Mouse (Mus musculus) left cerebral cortex, adult 9 months (tissue): ENCODE results near the gene Ehbp1.

Experiments used
- DNase-seq, 2 experiments: peaks; one replicate each; pipeline ENCODE4 v3.0.0; 2022; ENCODE audit warnings: low spot score in 2 of 2

Gene Ehbp1

DNA sequence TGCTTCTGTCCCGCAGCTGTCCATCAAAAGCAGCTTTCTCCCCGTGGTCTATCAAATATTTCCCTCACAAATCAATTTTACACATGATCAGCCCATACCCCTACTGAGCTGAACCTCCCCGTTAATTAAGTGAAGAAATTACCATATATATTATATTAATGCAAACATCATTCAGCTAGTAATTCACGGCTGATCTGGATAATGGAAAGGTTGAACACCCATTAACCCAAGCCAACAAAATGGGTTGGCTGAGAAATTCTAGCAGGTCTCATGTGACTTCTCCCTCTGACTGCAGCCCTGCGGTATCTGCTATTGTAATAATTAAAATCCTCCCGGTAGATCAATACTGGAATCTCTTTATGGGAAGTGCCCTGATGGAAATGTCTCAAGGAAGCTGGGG is 286.2 kb downstream of the Ehbp1 start:
- DNase-seq, result no peak

DNA sequence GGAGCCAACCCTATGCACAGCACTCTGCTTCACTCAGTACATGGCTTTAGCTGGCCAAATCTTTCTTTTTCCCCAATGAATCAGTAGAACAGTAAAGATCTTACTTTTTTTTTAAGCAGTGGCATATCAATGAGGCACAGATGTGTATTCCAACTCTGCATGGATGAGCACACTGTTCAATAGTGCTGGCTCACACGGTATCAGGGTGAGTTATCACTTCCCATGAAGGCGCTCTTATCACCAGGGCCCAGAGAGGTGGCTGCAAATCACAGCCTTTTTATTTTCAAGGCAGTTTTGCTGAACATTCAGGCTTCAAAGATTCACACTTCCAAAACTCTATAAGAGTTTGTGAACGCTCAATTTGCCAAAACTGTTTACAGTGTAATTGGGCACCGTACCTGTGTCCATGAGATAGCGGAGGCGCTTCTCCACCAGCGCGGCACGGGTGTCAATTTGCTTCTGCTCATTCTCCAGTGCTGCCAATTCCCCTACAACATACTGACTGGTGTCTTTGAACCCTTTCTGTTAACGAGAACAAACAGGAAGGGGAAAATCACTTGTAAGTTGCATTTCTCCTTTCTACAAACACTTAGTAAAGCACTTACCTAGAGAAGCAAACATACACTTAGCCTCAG is 288.9 kb downstream of the Ehbp1 start:
- no peak for DNase-seq

DNA sequence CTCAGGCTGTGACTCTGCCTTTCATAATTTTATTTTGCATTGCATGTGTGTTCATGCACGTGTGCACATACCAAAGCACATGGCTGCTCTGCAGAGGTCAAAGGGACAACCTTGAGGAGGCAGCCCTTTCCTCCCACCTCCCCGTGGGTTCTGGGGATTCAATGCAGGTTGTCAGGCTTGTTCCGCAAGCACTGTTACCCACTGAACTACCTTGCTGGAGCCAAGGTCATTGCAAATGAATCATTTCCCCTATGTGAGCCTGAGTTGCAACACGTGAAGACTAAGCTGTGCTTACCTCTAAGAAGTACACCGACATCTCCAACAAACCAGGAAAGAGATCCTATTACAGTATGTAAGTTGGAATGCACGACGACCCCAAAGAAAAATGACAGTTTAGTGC is 291.2 kb downstream of the Ehbp1 start:
- DNase-seq, result no peak

DNA sequence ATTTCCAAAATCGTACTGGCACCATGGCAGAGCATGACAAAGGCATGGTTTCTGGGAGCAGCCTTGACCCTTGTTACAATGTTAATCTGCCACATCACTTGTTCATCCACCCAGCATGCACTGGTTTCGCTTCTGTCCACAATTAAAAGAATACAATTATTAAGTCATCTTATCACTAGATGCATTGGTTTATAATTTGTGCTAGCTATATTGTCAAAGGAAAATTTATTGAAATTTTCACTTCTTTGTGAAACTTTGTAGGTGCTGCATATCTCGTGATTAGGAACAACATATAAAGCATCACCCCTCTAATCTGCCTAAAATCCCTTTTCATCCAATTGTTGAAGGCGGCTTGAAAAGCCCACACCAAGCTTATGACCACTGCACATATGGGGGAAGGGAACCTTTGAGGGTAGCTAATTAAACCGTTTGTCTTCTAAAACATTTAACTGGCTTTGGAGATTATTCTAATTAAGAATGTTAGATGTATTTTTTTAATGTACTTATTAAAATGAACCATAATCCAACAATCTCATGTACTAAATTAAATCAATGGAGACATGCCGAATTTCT is 302.2 kb downstream of the Ehbp1 start:
- DNase-seq, result no peak

DNA sequence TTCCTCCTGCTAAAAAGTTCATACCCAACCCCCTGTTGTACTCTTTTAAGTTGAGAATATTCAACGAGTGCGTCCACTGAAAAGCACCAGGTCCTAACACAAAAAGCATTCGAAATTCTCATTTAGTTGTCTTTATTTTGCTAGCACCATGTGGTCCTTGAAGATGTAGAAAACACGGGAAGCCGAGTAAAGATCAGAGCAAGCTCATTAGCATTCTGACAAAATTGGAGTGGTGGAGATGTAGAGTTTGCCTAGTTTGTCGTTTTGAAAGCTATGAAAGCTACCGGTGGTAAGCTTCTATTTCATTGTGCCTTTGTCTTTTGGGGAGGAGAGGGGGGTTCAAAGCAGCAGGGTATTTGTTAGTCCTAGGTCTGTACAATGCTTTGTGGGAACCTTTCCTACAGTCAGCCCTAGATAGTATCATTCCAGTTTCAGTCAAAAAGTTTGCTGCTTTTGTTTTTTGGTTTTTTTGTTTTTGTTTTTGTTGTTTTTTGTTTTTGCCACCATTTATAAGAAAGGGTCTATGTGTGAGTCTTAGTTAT is 307.5 kb downstream of the Ehbp1 start:
- no peak for DNase-seq

DNA sequence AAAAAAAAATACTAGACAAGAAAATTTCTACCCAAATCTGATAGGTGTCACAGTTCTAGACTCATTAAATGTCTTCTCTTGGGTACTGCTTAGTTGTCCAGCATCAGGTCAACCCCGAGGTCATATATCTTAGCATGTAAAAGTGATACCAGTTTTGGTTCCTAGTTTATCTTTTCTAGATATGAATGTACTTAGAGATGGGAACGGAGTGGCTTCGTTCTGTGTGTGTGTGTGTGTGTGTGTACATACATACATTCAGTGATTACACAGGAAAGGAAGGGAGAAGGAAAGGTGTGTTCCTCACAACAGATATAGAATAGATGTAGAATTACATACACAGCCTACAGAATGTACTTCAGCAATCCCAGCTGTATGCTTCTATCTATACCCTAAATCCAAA is 308.5 kb downstream of the Ehbp1 start:
- DNase-seq, result no peak

DNA sequence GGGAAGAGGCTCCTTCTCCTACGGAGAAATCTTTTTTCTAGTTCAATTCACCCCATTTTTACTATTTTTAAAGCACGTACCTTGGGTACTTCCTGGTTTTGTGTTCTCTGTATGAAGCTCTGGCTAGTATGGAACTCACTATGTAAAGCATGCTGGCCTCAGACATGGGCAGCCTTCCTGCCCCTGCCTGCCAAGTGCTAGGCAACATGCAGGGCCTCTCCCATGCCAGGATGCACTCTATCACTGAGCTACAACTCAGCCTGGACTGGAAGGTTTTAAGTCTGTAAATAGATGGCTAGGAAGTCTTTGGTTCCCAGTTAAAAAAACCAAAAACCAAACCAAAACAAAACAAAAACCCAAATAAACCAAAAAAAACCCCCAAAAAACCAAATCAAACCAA is 321.5 kb downstream of the Ehbp1 start:
- no peak for DNase-seq

DNA sequence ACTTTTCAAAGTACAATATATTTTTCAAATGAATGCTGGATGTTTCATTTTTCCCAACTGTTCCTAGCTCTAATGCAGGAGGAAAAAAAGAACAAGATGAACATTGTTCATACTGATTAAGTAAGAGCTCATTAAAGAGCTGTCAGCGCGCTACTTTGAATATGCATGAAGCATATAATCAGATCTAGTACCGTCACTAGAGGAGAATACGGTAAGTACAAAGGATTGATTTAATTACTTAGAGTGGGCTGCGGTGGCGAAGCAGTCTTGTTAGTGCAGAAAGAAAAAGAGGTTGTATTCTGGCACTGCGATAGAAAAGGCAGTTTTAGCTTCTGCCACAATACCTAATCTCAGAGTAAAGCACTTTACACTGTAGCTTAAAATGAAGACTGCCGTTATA is 324.6 kb downstream of the Ehbp1 start:
- peak; percentile 16 to 49 for DNase-seq

DNA sequence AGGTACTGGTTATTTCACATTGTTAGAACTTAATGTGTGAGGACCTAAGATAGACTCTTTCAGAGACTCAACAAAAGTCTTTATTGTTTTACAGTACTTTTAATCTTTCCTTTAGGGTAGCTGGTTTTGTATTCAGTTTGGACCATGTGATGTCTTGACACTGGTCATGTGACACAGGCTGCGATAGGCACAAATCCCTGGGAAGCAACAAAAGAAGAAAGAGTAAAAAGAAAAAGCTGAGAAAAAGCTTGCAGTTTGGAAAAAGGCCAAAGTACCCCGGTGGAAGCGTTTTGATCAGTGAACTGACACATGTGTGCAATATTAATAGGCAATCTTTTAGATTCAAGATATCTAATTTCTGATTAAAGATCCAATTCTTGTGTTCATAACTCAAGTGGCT is 325.8 kb downstream of the Ehbp1 start:
- no peak for DNase-seq

DNA sequence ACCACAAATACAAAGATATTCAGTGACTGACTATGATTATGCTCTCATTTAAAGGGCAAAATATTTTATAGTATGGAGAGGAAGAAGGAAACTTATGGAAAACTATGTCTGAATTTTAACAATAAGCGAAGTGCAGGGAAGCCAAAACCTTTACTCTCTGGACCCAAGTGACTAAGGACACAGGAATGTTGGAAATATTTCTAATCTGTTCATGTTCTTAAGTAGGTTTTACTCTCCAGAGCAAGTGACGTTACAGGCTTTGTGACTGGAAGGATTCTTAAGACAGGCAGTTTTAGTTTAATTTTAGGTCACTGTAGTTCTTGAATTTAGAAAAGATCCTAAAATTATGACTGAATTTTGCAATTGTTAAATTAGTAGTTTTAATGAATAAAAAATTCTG is 333.3 kb downstream of the Ehbp1 start:
- no peak for DNase-seq

DNA sequence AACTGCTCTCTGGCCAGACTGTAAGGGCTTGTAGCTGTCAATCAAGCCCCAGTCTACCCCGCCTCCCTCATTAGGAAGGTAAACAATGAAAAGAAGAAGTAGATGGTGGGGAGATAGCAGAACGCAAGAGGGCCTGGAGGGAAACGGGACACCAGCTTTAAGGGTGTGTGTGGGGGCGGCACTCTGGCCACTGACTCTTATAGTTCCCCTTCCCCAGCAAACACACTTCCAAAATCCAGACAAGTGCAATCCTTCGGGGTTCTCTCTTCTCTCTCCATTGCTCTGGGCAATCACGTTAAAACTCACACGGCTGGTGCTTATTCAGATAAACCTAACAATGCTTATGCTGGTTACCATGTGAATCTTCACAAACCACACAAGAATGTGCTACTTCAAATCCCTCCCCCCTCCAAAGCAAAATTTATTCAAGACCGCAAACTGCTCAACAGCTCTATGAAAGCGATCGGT is 333.9 kb downstream of the Ehbp1 start:
- DNase-seq, result no peak

DNA sequence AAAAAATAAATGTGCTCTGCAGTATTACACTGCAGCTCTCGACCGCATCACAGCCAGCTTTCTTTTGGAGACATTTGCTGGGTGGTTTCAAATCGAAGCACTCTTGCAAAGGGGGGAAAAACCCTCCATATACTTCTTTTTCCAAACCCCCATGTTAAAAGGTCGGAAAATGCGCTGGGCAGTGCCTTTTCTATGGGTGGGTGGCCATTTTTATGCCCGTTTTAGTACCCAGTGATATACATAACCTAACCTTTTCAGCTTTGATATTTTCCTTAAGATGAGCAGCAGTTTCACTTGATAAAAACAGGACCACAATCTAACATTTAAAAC is 334.3 kb downstream of the Ehbp1 start:
- DNase-seq, result no peak

DNA sequence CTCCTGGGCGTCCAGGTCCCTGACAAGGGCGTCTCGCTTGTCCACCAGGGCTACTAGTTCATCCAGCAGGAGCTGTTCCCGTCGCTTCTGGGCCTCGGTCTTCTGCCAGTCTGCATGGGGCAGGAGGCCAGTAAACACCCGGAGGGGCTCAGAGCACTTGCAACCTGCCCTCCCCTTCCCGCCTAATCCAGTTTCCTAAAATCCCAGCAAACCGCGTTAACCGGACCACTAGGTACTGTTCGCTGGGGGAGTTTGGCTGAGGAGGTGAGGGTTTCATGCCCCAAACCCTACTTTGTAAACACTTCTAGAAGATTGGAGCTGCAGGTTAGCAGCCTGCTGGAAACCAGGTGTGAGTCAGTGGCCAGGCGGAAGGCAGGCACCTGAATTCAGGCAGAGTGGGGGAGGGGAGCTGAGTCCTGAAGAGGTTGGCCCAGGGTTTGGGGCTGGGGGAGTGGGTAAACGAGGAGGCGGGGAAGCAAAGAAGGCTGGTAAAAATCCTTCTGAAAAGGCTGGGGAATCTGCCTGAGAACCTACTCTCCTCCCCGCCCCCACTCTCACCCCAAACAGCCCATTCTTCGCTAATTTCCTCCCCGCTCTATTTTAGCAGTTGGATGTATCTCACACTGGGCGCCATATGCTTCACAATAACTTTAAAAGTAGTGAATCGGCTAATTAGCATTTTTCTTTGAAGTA is 334.9 kb downstream of the Ehbp1 start:
- peak in 1 of 2 experiments; percentile 8 for DNase-seq

DNA sequence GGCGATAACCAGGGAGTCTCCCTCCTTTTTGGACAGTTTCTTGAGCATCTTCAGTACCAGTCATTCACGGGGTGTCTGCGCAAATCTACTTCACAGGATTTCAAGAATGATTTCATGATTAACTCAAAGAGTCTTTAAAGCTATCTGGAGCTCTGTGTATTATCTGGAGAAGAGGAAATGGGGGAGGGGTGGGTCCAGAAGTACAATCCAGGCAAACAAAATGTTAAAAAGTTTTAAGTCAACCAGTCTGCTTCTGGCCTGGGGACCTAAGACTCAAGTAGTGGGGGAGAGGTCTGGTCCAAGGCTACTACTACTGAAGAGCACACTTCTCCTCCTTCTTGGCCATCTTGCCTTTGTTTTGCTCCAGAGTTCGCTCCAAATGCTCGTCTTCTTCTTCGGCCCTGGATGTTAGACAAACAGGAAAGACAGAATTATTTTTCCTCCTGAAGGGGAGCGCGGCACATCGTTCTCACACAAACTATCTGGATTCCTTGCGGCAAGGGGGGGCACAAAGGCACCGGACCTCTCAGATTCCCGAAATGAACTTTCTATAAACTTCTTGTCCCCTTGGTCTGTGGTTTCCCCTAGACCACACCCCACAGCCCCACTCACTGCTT is 335.5 kb downstream of the Ehbp1 start:
- DNase-seq, result no peak

DNA sequence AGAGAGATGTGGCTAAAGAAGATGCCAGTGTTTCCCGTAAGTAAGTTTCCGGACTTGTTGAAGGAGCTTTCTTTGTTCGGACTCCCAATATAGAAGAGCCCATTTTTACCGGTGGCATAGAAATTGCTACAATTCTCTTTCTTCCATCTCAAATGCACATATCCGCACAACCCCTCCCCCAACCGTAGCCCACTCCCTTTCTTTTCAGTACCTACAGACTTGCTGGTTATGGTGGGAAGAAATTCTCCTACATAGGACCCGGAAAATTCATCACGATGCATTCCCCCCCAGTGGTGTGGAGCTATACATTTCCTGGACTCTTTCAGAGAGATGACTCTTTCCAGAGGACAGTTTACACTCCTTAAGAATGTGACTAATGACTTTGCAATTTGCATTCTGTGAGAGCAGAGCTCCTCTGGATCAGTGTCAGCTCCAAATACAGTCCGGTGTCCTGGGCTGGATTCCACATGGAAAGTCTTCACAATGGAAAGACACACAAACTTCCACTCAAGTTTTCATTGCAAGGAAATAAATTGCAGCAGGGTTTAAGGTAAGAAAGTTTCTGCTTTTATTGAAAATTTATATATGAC is 336.7 kb downstream of the Ehbp1 start:
- DNase-seq, result no peak

DNA sequence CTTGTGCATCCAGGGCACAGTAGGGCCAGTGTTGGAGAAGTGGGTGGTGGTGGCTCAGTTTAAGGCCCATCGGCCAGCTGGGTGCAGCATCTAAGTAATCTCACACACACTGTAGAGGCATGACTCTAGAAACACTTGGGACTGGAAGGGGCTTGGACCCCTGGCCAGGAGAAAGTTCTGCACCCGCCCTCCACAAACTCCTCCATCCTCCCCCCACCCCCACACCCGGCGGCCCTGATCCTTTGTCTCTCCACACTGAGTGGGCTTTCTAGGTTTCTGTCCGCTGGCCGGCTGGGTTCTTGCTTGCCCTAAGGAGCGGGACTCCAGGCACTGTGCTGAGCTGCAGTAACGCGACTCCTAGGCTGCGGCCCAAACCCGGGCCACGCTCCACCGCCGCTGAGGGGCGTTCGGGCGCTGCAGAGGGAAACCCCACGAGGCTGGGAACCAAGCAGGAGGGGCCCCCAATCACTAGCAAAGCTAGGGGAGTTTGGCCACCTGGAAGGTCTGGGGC is 337.7 kb downstream of the Ehbp1 start:
- peak in 1 of 2 experiments; percentile 11 for DNase-seq

DNA sequence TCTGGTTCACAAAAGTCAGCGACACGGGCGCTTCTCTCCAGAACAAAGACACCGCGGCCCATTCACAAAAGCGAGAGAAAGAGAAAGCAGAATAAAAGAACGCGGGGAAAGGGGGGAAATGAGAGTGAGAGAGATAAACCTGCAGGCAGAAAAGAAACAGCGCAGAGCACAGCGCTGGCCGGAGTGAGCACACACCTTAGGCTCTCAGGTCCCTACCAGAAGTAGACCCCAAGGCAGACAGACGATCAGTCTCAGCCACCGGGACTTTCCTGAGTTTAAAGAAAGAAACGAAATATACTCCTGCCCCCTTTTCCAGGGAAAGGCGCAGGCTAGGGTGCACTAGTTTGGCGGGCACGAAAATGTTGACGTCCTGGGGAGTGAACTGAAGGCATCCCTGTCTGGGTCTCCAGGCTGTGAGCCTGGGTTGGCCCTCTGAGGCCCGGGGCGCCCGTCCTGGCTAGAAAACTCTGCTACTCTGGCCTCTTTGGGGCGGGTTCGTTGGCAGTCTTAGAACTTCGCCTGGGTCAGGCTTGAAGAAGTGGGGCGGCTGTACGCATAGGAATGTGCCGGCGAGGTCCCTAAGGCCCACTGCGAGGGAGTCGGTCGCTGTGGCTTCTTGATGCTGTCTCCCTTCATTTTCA is 338.6 kb downstream of the Ehbp1 start:
- peak in 1 of 2 experiments; percentile 8 for DNase-seq

DNA sequence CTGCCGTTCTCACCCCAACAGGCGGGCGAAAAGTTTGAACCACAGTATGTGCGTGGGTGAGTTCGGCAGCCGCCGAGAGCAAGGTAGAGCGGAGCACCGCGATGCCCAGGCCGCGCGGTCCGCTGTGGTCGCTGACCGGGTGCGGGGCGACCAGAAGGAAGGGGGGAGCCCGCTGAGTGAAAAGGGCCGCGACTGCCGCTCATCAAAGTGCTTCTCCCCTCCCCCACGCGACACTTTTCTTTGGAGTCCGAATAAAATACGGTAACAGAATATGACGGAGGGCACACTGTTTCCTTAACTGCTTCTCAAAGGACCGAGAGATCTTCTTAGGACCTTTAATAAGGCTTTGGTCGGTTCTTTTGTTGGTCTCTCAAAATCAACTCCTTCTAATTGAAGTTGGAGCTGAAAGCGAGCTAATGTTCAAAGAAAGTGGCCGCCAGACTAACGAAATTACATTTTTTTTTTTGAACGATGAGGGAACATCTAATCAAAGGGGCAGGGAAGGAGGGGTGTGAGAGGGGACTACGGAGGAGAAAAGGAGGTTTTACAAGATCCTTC is 339.2 kb downstream of the Ehbp1 start, which contains the start of gene Otx1:
TSS of gene Otx1 (minus strand) at position 115 of the 558 bp plus-strand sequence.
- peak in 1 of 2 experiments; percentile 16 for DNase-seq

DNA sequence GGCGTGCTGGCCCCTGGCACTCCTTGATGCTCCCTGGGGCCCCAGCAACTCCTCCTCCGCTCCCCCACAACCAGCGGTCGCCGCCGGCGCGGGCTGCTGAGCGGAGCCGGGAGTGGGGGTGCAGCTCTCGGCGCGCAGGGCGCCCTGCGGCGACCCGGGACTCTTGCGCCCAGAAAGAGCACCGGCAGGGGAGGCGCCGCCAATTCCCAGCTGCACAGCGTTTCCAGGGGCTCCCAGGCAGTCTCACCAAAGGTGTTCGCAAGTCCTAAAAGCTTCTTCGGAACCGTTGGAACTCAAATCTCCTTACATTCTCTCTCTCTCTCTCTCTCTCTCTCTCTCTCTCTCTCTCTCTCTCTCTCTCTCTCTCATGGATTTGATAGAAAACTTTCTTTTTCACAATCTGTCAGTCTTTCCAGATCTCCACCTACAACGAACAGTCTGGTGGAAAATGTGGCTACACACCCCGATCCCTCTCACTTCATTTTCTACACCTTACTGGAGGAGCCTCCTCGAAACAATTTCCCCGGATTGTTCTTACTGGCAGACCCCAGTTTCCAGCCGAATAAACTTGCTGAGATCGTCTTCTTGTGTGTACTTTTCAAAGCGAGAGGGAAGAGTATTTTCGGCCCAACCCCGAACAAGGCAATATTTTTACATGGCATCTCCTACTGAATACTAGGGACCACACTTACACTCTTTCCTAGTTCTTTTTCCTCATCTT is 339.9 kb downstream of the Ehbp1 start:
- no peak for DNase-seq

DNA sequence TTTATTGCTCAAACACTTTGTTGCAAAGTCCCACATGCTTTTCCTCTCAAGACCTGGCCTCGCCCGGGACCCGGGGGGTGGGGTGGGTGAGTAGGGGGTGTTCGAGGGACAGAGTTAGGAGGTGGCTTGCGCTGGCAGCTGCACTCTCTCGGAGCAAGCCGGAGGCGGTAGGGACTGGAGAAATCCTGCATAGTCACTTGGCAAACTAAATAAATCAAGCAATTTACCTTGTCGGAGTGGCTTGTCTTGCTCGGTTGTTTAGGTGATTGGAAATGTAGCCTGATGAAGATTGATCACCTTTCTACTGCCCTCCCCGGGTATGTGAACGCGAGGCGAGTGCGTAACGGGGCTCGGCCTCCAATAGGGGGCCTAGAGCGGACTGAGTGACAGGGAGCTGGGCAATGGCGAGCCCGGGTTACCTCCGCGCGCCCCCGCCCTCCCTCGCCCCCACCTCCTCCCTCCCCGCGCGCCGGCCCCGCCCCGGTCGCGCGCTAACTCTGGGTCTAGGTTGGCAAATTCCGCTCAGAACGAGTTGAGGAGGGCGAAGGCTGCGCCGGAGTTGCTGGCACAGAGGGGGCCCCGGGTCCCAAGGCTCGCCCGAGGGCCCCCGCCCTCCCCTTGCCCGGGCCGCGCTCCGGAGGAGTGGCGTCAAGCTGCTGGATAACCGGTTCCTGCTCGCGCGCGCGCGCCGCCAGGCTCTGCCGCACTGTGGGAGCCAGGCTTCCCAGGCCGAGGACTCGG is 340.6 kb downstream of the Ehbp1 start:
- peak in 1 of 2 experiments; percentile 22 for DNase-seq
